Mouse (Mus musculus) R1 (cell line): ENCODE measurements around the gene Fam168a.

ENCODE experiments used
- DNase-seq: peaks from one replicate; pipeline ENCODE4 v3.0.0-alpha.2; 2018; ENCODE audit warnings: low read depth, low spot score

Fam168a gene

DNA sequence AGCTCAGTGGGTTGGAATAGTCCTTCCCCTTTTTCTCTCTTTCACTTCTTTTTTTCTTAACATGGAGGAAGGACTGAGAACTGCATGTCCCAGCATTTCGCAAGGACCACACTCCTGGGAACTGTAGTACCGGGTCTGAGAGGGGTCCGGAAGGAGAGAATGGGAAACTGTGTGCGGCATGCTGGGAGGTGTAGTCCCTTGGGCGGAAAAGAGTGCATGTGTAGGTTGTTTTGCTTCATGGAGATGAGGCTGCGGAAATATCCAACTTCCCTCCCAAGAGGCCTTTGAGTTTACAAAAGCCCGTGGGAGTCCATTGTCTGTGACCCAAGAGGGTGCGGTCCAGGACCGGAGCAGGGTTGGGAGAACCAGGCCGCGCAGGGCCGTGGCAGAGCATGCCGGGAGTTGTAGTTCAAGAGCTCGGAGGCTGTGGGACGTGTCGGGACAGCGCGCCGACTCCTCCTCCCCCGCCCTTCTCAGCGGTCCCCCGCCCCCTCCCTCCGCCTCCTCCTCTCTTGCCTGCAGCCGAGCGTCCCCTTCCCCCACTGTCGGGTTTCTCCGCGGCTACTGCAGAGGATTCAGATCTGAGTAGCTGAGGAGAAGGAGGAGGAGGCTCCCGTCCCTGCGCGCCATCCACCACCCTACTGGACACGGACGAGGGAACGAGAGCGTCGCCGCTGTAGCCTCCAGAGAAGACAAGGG, at the start of gene Fam168a:
Fam168a (plus strand) TSS at position 493 of the 699 bp plus-strand sequence.
- DNase-seq: peak; percentile 100

DNA sequence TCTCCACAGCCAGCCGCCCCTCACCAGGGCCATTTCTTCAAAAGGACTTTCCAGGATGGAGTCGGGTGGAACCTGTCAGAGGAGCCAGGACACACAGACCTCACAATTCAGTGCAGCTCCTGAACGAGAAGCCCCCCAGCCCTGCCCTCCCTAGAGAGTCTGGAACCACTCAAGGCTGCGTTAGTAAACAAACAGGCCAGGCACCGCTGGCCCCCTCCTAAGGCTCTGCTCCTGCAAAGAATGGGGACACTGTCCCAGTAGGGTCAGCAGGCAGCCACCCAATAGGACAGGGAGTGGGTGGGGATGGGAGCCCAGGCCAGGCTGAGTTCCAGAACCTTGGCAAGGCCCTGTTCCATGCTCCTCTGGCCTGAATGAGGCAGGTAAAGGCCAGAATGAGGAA, 49.7 kb upstream of the Fam168a start:
- no peak for DNase-seq

DNA sequence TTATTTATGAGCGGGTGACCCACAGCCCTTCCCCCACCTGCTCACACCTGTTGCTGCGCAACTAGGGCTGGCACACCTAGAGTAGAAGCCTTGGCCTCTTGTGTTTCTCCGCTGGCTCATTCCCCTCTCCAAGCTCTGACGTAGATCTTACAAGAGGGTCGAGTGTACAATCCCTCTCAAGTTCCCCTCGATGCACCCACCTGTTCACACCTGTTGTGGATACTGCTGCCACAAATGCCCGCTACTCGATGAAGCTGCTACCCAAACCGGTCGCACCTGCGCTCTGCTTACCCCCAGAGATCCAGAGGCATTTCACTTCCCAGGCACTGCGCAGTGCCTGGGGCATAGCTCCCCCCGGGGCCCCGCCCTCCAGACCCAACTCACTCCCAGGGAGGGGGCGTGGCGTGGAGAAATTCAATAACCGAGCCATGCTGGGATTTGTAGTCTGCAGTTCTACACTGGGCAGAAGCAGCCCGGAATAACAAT, 48.3 kb upstream of the Fam168a start:
- DNase-seq: peak; percentile 88

DNA sequence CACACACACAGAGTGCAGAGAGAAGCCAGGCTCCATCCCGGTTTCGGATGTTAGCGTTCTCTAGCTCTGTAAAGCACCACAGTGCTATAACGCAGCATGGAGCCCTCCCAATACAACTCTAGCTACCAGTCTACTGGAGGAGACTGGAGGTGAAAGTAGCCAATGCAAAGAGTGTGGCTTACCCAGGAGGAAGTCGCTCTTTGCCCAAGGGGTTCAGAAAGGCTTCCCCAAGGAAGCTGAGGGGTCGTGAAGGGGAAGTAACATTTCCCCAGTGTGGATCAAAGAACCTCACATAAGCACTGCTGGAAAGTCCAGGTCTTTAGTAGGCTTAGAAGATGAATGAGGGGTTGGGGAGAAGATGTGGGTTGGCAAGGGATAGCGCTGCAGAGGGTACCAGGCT, 45.2 kb upstream of the Fam168a start:
- no peak for DNase-seq

DNA sequence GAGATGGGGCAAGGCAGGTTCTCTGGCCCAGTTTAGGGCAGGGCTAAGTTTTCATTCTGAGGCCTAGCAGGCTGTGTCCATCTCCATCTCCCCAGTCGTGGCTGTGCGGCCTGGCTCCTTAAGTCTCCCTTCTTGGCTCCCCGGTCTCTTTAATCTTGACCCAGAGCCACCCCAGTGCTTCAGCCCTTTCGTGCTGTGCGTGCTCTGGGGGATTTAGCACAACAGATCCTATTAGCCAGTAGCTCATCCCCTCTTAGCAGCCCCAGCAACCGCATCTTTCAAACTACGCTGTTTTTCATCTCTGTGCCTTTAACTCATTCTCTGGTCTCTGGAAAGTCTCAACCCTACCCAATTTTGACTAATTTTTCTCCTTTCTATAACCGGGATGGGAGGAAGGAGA, 44.2 kb upstream of the Fam168a start, which contains the start of gene Plekhb1:
Plekhb1 (minus strand) TSS at position 184 of the 400 bp plus-strand sequence.
- DNase-seq: no peak

DNA sequence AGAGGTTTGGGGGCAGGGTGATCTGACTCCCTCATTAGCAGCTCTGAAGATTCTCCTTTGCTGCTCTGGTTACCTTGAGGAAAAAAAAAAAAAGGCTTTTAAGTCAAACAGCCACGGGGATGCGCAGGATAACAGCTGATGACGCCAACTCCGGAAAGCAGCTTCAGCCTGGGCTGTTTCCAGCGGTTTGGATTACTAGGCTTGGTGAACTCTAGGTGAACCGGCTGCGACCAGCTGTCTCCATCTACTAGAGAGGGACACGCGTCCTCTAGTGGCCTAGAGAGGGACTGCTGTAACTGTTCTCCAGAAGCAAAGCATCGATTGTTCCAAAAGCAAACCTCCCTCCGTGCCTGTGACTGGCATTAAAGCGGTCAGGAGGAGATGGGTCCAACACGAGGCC, 43.2 kb upstream of the Fam168a start:
- DNase-seq: peak; percentile 97

DNA sequence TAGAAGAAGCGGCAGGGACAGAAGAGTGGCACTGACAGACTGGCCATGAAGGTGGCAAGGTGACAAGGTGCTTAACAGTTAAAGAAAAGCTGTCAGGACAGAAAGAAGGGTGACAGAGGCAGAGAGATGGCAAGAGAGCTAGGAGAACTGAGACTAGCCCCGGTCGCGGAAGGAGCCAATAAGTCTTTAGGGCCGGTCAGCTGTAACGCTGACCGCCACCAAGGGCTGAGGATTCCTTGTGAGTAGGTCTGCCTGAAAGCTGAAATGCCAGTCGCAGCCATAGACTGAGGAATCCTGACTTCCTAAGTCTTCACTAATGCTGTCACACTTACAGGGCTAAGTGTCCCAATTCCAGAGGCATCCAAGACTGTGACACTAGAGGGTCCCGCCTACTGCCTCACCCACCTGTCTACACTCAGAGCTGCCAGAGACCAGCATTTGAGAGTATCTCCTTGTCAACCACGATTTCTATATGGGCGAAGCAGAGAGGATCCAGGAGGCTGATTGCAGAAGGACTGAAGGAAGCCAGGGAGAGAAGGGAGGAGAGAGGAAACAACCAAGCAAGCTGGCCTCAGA, 42.6 kb upstream of the Fam168a start:
- no peak for DNase-seq

DNA sequence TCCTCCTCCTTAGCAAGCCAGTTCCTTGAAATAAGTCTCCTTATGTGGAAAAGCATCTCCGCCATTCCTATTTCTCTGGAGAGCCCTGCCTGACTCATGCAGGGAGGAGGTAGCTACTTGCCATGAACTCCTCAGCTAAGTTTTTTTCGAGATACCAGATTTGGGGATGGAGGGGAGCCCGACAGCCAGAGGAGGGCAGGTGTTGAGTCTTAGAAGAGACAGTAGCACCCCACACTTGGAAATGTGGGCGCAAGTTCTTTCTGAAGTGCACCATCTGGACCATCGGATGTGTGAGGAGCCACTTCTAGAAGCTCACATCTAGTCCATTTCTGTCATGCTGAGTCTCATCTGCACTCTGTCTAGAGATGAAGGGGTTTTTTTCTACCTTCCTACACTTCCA, 35.8 kb upstream of the Fam168a start:
- no peak for DNase-seq

DNA sequence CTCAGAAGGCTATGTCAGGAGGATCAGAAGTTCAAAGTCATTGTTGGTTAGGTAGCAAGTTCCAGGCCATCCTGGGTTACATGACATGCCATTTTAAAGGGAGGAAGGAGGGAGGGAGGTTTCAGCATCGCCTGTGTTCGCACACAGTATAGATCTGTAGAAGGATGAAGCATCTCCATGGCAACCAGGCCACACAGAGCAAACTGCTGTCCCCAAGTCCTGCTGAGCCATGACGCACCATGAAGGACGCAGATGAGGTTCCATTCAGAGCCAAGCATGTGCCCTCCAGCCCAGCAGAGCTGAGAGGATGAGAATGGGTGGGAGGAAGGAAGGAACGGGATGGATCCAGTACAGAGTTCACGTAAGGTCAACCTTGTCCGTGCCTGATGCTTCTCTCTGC, 33.0 kb upstream of the Fam168a start:
- peak; percentile 49 for DNase-seq

DNA sequence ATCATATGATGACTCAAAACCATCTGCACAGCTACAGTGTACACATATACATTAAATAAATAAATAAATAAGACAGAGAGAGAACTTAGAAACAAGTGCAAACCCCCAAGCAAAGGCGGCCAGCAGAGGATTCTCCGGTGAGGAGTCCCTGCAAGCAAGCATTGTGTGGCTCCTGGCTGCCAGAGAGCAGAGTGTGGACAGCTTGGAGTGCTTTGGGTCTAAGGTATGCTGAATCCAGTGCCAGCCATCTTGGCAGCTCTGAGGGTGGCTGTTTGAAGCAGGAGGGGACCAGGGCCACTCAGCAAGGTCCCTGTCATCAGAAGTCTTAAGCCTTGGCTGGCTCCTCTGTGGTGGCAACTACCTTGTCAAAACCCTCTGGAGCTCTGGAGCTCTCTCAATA, 31.5 kb upstream of the Fam168a start:
- peak; percentile 64 for DNase-seq

DNA sequence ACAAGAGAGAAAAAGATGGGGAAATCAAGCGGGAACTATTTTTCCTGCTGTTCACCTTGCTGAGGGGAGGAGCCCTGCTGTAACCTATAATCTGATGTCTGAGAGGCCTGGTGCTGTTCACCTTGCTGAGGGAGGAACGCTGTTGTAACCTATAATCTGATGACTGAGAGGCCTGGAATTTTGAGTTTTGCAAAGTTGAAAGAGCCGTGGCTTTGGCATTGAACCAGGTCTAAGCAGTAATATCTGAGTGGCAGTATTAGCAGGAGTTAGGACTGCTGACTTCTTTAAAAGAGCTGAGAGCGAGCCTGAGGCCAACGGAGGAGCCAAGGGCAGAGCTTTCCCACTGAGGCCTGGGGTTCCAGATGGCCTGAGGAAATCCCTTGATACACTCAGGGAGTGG, 28.4 kb upstream of the Fam168a start:
- no peak for DNase-seq

DNA sequence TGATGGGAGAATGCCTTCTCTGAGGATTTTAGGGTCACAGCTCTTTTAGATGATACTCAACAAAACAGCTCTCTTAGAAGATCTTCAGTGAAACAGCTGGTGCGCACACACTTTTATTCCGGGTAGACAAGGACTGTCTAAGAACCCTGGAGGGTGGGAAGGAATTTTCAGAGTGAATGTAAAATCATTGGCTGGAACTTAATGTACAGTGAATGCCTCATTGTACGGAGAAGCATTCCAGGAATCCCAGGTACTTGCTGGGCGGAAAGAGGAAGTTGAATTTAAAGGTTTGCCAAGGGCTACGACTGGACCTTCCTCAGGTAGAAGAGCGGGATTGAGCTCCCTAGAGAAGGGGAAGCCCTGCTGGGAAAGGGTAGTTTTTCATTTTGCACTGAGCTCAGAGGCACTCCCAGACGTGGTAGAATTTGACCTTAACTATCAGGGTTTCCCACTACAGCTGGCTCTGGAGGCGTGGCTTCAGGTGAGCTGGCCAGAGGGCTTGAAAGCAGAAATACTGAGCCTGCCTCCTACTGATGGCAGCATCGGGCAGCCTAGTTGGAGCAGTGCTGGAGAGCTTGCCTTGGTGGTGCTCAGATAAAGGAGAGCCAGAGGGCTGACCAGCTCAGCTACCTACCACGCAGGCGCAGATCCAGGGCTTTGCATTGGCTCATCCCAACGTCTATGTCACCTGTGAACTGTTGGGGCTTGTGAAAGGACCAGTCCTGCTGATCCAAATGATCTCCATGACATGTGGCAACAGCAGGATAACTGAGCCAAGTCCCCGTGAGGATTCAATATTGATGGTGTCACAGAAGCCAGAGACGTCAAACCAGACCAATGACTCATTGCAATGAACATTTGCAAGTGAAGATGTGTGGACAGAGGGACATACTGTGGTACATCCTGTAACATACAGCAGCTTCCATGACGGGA, 27.2 kb upstream of the Fam168a start:
- DNase-seq: peak; percentile 85

DNA sequence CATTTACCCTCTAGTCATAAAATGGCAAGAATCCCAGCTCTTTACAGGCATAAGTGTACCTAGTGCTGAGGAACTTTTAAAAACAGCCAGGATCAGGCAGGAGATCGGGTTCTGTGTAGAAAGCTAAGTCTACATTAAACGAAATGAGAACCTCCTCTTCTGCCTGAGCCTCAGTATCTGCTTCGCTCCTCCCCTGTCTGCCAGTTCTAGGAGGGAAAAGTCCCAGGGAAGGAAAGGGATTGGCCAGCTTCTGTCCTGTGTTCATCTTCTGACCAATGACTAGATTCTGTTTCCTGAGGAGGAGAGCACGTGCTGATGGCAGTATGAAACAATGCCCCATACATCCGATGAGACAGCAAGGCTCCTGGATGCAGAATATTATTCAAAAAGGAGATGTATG, 25.3 kb upstream of the Fam168a start:
- peak; percentile 83 for DNase-seq

DNA sequence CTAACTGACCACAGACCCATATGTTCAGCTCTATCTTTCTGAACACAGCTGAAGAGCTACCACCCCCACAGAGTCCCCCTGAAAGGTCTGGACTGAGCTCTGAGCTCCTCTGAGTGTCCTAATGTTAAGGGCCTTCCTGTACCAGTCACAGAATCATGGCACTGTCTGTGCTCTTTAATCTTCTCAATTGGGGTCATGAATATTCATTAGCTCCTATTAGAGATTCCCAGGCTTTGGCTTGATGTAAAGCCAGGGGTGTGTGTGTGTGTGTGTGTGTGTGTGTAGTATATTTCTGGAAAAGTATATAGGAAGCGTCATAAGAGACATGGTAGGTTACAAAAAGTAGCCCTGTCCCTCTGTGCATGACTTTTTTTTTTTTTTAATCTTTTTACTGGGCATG, 23.2 kb upstream of the Fam168a start:
- DNase-seq: no peak

DNA sequence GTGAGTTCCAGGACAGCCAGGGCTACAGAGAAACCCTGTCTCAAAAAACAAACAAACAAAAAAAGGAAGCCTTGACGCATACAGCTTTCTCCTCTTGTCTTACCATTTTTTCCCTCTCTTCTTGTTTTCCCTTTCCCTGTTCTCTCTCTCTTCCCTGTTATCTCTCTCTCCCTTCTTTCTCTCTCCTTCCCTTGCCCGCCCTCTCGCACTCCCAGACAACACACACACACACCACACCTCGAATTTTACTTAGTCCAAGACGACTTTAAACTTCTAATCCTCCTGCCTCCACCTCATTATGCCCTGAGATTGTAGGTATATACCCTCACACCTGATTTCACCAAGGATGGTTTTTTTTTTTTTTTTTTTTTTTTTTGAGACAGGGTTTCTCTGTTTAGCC, 22.4 kb upstream of the Fam168a start:
- DNase-seq: no peak

DNA sequence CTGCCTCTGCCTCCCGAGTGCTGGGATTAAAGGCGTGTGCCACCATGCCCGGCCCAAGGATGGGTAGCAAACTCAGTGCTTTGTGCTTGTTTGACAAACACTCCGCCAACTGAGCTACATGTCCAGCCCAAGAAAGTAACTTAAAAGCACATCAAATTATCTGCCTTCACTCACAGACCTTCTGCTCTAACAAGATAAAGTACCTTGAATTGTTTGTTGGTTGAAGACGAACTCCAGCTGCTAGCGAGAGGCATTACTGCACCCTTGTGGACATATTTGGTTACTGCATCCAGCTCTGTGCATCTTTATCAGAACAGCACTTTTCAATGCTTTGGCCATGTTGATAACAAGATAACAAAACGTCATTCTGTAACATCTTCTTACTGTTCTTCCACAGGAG, 21.9 kb upstream of the Fam168a start:
- DNase-seq: peak; percentile 82

DNA sequence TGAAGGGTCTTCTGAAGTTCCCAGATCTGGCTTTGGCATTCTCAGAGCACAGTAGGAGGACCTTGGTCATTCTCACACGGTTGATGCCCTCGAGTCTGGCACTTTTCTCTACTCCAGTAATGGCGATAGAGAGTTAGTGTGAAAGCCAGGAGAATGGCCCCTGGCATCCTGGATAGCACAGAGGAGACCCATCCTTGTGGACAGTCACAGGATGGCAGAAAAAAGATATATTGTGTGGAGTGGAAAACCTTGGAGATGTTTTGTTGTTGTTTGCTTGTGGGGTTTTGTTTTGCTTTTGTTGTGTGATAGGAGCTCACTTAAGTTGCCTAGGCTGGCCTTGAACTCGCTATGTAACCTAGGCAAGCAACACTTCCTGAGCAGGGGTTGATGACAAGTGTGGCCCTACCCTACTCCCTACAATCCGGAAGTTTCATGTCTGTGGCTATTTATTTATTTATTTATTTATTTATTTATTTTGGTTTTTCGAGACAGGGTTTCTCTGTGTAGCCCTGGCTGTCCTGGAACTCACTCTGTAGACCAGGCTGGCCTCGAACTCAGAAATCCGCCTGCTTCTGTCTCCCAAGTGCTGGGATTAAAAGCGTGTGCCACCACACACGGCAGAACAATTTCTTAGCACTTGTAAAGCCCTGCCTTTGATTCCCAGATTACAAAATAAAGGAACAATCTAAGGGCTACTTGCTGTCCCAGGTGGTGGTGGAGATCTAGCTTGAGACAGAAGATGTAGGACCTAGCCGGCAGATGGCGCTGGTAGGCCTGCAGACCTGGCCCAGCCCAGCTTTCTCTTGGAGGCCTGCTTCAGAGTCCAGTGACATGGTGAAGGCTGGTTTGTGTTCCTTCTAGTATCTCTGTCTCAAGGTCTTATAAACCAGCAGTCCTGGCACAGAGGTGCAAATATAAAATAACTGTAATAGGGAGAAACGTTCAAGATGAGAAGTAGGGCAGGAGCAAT, 21.1 kb upstream of the Fam168a start:
- DNase-seq: peak; percentile 75

DNA sequence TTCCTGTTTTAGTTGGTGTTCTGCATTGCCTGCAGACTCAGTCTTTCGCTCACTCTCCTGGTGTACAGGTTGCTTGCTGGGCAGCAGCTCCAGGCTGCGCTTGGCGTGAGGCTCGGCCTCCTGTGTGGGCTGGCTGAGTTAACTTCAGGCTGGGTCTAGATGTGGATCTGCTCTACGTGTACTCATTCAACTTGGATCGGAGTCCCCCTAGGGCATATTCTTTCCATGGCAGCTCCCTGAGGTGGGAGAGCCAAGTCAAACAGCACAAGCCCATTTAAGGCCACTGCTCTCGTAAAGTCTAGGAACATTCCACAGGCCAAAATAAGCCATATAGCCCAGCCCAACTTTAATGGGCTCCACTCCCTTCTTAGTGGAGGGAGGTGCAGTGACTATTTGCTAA, 18.0 kb upstream of the Fam168a start:
- DNase-seq: no peak

DNA sequence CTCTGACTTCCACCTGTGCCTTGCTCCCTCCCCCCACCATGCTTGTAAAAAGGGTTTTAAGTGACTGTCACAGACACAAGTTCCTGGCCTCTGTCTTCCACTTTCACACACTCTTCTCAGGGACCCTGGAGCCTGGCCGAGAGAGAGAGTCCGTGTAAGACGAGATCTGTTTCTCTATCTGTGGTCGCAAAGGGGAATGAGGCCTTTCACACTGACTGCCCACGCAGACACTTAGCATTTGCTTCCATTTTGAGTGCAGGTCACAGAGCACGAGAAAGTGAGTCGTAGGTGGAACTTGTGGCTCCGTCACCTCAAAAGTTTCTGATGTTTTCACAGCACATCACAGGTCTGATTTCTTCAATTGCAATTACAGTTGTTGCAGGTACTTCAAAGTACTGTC, 13.2 kb upstream of the Fam168a start:
- no peak for DNase-seq

DNA sequence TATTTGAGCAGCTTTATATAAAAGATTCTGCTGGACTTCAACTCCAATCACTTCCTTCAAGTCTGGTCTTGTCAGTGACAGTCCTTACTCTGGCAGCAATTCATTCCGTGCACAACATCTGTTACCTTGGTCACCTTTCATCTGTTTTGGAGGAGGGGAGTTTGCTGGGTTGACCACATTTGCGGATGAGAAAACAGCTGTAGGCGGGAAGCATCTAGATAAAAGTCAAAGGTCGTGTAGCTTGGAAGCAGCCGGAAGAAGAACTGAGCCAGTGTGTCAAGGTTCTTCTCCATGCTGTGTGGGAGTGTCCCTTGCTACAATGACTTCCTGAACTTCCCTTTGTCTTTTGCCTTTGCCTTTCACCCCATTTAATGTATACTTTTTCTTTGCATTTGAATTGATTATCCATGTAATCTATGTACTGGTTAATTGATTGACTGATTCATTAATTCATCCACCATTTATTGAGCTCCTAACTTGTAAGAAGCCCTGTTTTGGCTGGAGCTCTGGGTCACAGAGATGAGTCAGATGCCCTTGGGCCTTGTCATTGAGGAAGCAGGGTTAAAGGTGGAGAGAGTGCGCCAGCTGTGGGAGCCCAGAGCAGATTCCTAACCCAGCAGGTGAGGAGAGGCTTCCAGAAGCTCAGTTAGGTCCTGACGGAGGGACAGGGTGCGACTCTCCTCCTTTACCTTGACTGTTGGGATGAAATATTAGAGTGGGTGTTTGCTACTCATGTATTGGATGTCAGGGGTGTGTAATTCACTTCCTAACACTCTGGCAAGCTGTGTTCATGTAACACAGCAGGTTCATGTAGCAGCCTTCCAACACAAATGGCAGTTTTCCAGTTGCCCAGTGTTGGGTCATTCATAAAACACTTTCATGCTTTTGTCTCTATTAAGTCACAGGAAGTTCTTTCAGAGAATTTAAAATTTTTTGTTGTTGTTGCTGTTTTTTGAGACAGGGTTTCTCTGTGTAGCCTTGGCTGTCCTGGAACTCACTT, 6.4 kb upstream of the Fam168a start:
- peak; percentile 99 for DNase-seq
